Mouse (Mus musculus) CH12.LX (cell line): ENCODE results near the gene Mrpl54.

Source experiments
- CHD2 ChIP-seq: IDR thresholded peaks from 2 replicates; pipeline ENCODE4 v1.6.1; 2011; ENCODE audit warnings: low read length, improper control_type of control experiment
- CTCF ChIP-seq, 2 experiments: IDR thresholded peaks in 1 of 2; conservative IDR thresholded peaks in 1 of 2; 2 replicates each; pipeline ENCODE4 v1.5.1; 2011 to 2012; ENCODE audit warnings: low read depth in 2 of 2, low read length in 2 of 2, improper control_type of control experiment in 1 of 2, inconsistent platforms in 1 of 2, mild to moderate bottlenecking in 1 of 2, moderate library complexity in 1 of 2
- MAFK ChIP-seq: IDR thresholded peaks from 2 replicates; pipeline ENCODE4 v1.6.1; 2011; ENCODE audit warnings: low read length, improper control_type of control experiment; ENCODE audit not compliant: insufficient replicate concordance
- MAX ChIP-seq: IDR thresholded peaks from 2 replicates; pipeline ENCODE4 v1.6.1; 2011; ENCODE audit warnings: low read length, improper control_type of control experiment
- ZMIZ1 ChIP-seq: IDR thresholded peaks from 2 replicates; pipeline ENCODE4 v1.6.1; 2012; ENCODE audit warnings: low read depth, mild to moderate bottlenecking, inconsistent platforms, low read length, improper control_type of control experiment

DNA sequence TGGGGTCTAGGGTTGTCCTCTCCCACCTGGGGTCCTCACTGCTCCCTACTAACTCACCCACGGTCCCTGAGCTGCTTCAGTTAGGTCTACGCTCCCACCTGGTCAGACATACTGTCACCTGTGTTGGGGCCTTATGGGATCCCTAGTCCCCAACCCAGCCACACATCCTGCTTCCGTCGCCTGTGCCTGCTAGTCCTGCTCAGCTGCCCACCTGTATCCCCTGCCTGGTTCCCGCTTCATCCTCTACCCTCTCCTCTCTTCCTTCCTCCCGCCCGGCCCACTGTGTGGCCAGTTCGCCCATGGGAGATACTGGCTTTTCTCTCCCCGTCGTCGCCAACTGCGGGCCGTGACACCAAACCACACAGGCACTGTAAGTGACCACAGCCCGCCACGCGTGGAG lies 48.9 kb upstream of the Mrpl54 start:
- TF ChIP-seq CTCF (conservative IDR thresholded peaks at IDR 0.05 in 1 of 2, IDR thresholded peaks at IDR 0.05 in 1 of 2; ENCODE audit: low read depth in 2 of 2, low read length in 2 of 2) (no peak), CHD2 (no peak), MAFK (no peak), ZMIZ1 (no peak), MAX (no peak)
